Mouse (Mus musculus) R1 (cell line): ENCODE data around the gene Polr2j.

Experiments used
- DNase-seq: peaks from one replicate; pipeline ENCODE4 v3.0.0-alpha.2; 2018; ENCODE audit warnings: low read depth, low spot score

Polr2j gene

DNA sequence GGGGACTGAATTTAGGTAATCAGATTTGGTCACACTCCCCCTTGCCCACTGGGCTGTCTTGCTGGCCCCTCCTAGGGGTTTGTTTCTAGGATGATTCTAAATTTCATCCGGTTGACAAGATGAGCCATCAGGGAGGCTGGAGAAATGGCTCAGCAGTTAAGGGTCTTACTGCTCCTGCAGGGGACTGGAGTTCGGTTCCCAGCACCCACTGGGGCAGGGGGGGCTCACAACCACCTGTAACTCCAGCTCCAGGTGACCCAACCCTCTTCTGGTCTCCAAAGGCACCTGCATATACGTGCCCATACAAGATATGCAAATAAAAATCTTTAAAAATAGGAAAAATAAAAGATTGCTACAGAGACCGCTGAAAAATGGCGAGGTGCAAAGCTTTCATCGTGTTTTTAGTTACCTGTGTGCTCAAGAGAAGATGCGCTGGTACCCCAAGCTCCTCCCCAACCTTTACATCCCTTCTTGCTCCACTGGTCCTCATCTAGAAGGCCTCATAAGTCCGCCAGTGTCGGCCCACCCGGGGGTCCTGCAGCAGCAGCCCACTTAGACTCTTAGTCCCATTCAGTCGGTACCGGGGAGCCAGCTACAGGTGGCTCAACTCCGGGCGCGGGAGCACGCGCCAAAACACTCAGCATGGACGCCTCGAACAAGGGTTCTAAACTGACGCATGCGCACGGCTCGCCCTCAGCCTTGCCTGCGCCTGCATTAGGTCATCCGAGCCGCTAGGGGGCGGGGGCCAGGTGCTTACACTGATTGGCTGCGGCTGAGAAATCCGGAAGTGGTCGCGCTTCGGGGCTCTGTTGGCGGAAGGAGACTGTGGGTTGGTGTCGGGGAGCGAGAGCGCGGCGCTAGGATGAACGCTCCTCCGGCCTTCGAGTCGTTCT is at the start of gene Polr2j:
Gene Polr2j (plus strand): TSS at position 741 of the 893 bp plus-strand sequence.
- DNase-seq = peak; percentile 98

DNA sequence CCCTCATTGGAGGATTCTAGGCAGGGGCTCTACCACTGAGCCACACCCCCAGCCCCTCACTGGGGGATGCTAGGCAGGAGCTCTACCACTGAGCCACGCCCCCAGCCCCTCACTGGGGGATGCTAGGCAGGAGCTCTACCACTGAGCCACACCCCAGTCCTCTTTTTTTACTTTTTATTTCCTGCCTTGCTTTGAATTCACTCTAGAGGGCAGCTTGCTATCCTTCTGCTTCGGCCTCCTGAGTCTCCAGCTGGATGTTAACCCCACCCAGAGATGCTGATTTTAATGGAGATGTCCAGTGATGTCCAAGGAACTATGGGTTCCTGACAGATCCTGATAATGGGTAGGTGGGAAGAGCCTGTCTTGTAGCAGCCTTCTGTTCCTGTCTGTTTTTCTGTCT is 47.0 kb upstream of the Polr2j start:
- peak; percentile 82 for DNase-seq

DNA sequence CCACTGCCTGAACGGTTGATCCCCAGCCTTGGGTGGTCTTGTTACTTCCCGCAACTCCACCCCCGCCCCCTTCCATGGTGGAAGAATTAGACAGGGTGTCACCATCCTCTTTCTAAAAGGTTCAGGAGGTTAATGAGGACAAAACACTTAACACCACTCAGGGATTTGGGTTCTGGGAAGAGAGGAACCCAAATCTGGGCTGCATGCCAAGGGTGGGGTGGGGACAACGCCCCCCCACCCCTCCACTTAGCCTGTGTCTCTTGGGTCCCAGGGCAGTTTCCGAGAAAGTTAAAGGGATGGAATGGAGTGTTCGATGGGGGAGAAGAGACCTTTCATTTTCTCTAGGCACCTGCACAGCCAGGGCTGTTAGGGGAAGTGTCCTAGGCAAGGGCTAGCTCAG is 43.4 kb upstream of the Polr2j start:
- peak; percentile 33 for DNase-seq

DNA sequence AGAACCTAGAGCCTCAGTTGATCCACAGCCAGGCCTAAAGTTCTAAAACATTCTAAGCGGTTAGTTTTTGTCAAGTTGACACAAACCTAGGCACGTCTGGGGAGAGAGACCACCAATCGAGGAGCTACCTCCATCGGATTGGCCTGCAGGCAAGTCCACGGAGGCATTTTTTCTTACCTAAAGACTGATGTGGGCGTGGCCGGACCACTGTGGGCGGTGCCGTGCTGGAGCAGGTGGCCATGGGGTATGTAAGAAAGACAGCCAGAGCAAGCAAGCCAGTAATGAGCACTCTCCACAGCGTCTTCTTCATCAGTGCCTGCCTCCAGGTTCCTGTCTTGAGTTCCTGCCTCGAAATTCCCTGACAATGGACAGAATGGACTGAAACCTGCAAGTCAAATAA is 42.9 kb upstream of the Polr2j start:
- peak; percentile 80 for DNase-seq

DNA sequence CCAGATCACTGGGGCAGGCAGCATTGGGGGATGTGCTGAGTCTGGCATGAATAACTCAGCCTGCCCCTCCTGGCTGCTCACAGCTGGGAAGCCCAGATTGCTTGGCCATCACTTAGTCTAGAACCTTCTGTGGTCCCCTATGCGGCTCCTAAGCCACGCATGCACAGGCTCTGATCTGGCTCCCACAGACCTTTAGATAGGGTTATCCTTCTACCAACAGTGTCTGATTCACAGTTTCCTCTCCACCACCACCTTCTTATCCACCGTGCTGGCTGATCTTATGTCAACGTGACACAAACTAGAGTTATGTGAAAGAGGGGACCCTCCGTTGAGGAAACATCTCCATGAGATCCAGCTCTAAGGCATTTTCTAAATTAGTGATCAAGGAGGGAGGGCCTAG is 41.4 kb upstream of the Polr2j start:
- no peak for DNase-seq

DNA sequence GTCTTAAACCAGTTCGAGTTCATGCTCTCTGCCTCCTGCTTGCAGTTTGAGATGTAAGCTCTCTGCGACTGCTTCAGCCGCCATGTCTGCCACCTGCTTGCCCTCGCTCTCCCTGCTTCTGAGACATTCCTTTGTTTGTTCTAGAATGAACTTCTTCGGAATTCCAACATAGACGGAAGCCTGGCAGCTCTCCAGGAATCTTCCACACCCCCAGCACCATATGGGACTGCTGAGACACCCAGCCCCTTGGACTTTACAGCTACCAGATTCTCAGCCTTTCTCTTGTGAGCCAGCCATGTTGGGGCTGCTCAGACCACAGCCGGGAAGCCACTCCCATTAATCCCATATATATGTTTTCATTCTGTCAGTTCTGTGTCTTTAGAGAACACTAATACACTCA is 40.1 kb upstream of the Polr2j start:
- DNase-seq = peak; percentile 92

DNA sequence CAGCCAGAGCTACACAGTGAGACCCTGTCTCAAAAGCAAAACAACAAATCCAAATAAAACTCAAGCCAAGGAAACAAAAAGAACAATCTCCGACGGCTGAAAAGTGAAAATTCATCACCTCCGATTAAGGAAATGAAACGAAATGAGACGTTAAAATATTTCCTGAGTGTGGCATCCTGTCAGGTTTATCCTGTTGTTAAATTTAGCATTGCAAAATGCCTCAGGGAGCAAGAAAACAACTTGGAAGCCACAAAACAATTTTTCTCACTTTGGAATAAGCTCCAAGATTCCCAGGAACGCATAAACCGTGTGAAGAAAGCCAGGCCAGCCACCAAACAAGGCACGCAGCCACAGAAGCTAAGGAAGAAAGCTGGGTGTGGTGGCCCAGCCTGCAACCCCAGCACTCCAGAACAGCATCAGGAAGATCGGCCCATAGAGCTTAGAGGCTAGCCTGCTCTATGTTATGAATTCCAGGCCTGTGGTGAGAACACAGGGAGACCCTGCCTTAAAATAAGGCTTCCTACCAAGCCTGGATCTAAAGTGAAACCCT is 39.4 kb upstream of the Polr2j start:
- DNase-seq = no peak

DNA sequence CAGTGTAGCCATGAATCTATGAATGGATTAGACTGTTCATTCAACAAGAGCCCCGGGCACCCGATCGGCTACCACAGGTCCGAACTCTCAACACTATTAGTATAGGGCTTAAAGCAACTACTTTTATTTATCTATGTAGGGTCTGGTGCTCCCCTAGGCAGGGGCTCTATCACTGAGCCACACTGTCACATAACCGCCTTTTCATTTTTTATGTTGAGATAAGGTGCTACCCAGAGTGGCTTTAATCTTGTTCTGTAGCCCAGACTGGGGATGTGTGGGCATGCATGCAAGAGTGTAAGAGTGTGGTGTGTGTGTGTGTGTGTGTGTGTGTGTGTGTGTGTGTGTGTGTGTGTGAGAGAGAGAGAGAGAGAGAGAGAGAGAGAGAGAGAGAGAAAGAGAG is 38.3 kb upstream of the Polr2j start:
- no peak for DNase-seq

DNA sequence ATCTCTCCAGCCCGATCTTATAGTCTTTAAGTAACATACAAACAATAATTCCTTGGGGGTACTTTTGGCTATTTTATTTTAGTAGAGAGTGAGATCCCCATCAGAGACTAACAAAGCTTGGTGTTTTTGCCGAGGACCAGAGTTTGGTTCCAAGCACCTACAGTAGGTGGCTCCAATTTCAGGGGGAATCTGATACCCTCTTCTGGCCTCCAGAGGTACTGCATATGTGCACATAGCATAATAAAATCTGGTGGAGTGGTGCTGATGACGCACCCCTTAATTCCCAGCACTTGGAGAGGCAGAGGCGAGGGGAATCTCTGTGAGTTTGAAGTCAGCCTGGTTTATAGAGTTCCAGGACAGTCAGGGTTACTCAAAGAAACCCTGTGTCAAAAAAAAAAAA is 34.1 kb upstream of the Polr2j start:
- peak; percentile 83 for DNase-seq

DNA sequence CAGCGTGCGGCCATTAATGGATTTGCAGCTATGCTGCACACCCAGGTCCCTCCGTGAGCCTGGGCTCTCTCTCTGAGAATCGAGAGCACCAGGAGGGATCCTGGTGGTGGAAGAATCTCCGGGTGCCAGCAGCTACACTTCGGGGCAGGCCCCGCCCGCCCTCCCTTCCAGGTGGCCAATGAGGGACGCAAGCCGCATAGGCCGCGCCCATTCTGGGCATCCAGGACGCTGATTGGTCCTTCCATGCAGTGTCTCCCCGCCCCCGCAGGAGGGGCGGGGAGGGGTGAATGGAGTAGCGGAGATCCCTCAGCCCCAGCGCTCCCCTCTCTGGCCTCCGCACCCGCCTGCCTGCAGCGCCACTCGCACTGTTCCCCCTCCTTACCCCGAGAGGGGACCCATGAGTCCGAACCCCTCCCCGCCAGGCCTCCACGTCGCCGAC is 32.7 kb upstream of the Polr2j start, which contains the start of gene Rasa4:
Gene Rasa4 (plus strand): TSS at position 248 of the 439 bp plus-strand sequence.
- peak; percentile 96 for DNase-seq

DNA sequence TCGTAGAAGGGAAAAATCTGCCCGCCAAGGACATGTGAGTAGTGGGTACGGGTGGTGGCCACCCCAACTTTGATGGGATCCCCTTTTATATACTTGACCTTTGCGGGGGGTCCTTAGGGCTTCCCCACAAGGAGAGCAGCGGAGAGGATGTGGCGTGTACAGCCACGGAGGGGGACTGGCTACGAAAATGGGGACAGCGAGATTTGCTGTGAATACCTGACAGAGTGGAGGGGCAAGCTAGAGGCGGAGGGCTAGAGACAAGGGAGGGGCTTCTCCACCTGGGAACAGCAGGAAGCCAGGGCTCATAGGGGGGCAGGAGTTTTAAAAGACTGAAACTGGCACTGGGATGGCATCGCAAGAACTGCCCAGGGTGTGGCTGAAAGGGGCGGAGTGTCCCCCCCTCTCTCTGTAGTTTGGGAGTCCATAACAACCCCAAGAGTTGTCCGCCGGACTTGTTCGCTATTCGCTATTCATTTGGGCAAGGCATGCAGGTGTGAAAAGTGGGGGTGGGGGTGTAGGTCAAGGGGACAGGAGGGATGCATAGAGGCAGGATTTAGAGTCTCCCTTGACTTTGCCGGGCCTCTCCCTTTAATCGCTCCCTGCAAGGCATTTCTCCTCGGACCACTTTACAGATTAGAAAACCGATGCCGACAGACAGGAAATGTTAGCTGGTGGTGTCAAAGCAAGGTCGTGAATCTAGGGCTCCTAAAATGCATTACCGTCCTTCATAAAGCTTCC is 32.1 kb upstream of the Polr2j start:
- DNase-seq = peak; percentile 57

DNA sequence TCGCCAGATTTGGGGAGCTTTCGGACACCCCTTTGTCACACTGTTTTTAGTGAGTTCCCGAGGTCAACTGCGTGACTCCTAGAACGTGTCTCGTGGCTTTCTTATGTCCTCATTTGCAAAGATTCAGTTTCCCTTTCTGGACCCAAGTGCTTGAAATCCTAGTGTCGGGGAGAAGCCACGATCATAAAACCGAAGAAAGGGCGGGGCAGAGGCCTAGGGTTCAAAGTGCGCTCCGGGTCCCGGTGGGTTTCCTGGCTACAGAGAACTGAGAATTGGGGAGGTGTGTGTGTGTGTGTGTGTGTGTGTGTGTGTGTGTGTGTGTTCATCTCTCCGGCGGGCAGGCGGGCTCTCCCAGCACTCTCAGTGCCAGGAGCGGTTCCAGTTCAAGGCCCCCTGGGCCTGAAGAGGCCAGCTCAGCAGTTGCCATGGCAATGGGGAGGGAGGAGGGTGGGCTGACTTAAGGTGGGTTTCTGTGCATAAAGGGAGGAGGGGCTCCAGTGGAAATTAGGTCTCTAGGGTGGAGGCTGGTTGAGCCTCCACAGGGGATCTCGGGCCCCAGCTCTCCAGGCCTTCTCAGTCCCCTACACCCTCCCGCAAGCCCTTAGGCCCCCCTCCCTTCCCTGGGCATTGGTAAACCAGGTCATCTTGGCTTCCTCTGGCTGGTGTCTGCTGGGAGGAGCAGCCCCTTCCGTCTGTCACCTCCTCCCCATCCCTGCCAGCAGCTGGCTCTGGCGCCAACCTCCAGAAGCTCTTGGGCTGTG is 31.4 kb upstream of the Polr2j start:
- peak; percentile 53 for DNase-seq

DNA sequence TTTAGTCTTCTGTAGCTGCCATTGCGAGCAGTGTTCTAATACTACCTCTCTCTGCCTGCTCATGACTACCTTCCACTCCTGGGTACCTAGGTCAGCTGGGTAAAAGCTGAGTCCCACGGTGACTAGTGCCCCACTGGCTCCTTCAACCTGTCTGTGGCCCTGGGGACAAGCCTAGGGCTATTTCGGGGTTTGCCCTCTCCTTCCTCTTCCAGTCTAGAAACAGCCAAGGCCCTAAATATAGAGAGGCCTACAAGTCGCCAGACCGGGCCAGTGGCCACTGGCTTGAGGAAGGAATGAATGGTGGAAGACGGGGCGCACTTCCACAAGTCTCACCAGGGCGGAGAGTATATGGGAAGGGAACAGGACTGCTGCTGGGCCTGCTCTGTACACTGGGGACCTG is 30.1 kb upstream of the Polr2j start:
- DNase-seq = no peak

DNA sequence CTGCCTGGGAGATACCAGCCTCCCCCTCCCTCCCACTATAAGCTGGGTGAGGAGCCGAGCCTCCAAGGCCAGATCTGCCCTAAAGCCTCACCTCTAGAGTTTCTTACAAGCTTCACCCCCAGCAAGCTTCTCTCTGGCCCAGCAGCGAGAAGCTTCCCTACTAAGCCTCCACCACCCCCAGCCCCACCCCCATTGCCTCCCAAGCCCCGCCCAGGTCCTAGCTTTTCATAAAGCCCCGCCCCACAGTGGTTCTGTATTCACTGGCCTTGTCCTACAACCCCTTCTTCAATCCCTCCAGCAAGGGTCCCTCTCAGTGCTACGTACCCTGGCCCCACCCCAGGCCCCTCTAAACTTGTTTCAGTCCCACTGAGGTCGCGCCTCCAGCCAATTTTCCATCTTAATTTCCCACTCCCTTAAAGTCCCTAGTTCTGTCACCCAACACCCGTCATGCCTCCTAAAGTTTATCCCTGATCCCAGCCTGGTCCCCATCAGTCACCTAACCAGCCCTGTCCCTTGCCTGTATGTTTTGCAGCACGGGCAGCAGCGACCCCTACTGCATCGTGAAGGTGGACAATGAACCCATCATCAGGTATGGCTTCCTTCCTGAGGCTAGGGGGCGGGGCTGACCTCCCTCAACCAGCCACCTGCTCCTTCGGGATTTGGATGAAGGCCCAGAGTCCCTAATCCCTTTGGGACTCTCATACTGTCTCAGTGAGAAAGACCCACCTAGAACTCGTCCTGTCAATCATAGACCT is 27.4 kb upstream of the Polr2j start:
- DNase-seq = peak; percentile 52

DNA sequence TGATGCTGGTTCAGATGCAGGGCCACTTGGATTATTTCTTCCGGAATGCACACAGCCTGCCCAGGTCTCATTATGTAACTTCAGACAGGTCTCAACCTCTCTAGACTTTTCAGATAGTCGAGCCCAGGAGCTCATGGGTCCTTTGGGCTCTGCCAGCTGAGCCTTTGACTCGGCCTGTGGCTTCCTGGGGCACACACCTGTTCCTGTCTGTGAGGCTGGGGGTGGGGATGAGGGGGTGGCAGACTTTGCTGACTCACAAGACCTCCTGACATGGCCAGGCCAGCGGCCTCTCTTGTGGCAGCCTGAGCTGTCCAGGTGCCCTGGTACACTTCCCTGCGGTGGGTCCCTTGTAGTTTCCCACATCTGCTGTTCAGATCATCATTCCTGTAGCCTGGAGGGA is 24.5 kb upstream of the Polr2j start:
- DNase-seq = no peak

DNA sequence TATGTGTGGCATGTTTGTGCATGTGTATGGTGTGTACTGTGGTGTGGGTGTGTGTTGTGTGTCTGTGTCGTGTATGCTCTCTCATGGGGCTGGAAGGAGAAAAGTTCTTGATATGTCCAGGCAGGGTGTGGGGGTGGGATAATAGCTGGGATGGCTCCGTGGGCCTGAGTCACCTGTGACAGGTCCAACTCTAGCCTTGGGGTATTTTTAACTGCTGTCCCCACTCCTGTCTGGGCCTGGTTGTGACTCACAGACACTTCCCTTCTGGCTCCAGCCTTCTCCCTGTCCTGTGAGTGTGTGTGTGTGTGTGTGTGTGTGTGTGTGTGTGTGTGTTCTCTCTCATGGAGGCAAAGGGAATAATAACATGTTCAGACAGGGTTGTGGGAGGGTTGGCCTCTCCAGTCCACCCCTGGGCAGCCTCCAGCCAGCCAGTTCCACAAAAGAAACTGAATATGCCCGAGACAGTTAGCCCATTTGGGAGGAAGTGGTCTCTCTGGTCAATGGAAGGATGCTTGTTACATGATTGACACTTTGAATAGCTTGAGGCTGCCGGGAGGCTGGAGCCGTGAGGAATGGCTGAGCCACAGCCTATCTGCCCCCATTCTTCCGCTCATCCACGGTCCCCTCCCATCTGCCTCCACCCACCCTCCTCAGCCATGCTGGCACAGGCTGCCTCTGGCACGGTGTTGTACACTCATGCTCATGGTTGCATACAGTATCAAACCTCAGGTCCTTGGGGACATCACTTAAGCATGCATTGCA is 22.0 kb upstream of the Polr2j start:
- no peak for DNase-seq

DNA sequence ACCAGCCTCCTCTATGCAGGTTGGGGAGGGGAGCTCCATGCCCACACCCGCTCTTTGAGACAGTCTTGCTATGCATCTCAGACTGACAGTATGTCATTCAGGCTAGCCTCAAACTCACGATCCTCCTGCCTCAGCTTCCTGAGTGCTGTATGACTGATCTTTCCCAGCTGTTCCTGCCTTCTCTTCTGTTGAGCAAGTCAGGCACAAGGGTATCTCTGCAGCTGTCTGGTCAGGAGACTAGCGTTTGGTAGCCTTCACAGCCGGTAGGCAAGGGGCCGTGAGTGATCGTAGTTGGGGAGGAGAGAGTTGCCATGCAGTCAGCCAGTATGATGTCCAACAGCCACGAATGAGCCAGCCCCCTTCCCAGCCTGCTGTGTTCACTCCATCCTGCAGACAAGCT is 21.3 kb upstream of the Polr2j start:
- no peak for DNase-seq

DNA sequence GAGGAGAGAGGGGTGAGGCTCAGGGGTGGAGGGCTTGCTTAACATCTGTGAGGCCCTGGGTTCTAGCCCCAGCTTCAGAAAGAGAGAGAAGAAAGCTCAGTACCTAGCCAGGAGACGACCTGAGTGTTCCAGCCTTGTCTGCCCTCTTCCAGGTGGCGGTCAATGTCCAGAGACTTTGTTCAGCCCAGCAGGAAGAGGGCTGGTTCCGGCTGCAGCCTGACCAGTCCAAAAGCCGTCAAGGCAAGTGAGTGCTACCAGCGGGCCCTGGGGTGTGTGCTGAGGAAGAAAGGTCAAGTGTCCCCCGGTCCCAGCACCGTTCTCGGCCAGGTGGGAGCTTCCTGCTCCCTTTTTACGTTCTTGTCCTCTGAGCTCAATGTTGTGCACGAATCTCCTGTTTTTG is 17.9 kb upstream of the Polr2j start:
- DNase-seq = no peak

DNA sequence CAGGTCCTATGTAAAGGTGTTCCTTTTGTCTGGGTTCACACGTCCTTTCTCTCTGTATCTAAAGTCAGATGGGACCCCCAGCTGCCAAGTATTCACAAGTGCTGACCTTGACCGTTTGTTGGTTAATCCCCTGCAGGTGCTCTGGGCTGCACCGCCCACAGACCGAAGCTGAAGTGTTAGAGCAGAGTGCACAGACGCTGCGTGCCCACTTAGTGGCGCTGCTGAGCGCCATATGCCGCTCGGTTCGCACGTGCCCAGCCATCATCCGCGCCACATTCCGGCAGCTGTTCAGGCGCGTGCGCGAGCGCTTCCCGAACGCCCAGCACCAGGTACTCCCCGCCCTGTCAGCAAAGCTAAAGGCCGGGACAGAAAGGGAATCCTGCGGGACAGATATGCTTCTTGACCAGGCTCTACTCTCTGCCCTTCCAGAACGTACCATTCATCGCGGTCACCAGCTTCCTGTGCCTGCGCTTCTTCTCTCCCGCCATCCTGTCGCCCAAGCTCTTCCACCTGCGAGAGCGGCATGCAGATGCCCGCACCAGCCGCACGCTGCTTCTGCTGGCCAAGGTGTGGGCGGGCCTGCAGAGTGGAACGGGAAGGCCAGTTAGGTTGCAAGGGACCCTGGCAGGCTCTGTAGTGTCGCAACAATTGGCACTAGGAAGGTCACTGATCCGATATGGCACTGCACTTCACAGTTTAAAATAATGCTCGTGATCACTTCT is 14.2 kb upstream of the Polr2j start:
- peak; percentile 99 for DNase-seq

DNA sequence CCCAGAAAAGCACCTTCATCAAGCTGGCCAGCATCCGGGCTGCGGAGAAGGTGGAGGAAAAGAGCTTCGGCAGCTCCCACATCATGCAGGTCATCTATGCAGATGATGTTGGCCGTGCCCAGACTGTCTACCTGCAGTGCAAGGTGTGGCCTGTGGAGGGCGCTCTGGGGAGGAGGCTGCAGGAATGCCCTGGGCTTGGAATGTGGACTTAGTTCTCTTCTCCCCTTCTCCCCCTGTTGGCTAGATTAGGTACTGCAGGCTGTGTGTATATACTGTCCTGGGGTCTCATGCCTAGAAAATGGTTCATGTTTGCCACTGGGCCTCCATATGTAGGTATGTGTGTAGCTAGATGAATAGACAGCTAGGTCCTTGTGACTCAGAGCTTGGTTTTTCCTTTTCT is 11.9 kb upstream of the Polr2j start:
- peak; percentile 97 for DNase-seq
